Mouse (Mus musculus) adrenal gland, postnatal 4 days (tissue): ENCODE data around the gene Usp7. TPM values are rescaled to one million over a fixed set of nuclear protein-coding genes. Genes with fewer than 3 reads are reported as not detected.
"Not testable (repeated sequence)": the region's sequence is repeated elsewhere in the genome, so short reads cannot be mapped to it uniquely, and the experiment has no call there.

Experiments
- DNase-seq, 2 experiments: peaks; one replicate each; pipeline ENCODE4 v3.0.0; 2021 to 2022; ENCODE audit warnings: low spot score in 2 of 2, mixed read lengths in 2 of 2
- total RNA-seq, 2 experiments: library from RNA; stranded (reverse); gene quantifications; 2 replicates each; pipeline ENCODE4 v1.2.3; 2021

Gene Usp7
- total RNA-seq, 2 experiments from 2014 or later = 142 to 178 TPM

DNA sequence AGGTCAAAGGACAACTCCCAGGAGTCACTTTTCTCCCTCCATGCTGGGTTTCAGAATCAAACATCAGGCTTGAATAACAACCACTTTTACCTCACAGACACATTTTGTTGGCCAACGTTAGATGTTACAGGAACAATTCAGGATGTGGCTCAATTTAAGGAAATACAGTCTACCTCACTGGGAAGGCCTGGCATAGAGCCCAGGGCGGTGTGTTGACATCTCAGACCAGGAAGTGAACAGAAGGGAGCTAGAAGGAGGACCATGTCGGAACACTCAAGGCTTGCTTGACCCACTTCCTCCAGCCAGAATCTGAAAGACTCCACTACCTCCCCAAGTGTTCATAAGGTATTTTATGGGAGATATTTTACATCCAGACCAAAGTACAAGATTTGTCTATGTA, 7.4 kb downstream of the Usp7 start:
- DNase-seq = peak in 1 of 2 experiments; percentile 15

DNA sequence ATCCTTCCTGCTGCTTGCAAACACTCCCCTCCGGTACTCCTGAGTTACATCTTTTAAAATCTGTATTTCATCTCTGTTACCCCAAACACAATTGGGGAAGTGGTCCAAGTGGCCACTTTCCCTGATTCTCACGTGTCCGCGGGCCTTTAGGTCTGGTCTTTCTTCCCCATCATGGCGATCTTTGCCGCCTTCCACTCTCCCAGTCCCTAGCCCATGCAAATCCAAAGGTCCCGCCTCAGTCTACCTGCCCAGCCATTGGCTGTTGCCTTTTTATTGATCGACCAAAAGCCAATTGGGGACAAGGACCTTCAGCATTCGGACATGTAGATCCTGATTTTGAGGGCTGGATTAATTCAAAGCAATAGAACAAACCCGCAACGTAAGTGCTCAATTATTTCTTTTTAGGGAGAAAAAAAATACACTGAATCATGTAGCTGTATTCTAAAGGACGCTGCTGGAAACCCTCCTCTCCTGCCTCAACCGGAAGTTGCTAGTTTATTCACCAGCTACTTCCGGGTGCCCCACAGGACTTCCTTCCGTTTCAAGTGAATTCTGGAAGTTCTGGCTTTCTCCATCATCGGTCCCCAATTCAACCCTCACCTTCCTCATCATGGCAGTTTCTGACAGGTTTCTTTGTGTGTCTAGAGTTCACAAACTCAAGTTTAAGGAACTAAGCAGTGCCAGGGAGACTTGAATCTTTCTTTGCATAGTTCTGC, 8.8 kb downstream of the Usp7 start:
- no peak for DNase-seq

- DNase-seq = no peak
These were observed 10.4 kb downstream of the Usp7 start for GRCm38 (mm10) chr16:8781660-8782059.

DNA sequence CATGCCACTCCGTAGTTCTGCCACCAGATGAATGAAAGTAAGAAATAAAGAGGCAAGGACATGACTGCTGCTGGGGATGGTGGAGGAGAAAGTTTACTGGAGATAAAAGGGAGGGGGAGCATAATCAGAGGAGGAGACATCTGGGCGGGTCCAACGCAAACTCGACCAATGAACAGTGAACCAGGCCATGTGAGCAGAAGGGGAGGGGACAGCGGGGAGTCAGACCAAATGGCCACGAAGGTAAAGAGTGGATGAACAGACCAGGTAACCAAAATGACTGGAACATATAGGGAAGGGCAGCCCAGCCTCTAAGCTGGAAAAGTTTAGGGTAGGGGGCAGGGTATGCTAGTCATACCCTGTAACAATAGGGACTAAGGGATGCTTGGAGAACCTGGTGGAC, 10.9 kb downstream of the Usp7 start:
- DNase-seq = no peak

DNA sequence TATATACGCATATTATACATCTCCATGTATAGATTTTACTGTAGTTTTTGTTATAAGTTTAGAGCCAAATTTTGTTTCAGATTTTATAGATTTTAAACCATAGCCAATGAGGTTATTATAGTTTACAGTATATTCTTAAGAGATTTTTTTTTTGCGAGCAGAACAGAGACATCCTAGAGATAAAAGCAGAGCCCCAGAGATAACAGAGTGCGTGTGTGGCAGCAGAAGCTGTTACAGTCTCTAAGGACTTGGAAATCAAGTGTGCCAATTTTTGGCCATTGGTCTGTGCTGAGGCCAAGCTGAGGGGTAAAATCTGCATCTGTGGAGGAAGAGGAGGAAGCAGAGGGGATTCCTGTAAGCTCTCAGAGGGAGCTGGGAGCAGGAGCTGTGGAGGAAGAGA, 11.9 kb downstream of the Usp7 start:
- DNase-seq = no peak

GRCm38 (mm10) chr16:8778697-8779096, 13.4 kb downstream of the Usp7 start:
- no peak for DNase-seq

- no peak for DNase-seq
These were observed 14.9 kb downstream of the Usp7 start for GRCm38 (mm10) chr16:8777202-8777601.

- no peak for DNase-seq
These were observed 15.5 kb downstream of the Usp7 start for GRCm38 (mm10) chr16:8776634-8777033.

DNA sequence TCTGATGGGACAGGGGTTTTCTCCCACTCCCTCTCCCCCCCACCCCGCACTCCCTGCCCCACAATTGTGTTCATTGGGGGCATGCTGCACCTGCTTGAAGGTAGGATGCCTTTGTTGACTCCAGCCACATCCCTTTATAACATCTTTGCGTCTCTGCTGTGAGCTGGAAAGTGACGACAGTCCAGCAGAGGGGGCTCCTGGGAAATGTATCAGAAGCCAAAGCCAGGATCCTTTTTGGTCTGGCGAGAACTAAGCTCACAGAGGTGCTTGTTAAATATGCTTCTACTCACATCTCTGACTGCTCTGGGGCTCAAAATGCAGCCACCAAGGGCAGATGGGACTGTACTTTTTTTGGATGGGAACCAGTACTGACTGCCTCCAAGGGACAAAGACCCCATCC, 21.0 kb downstream of the Usp7 start:
- no peak for DNase-seq

- not testable (repeated sequence) for DNase-seq
These were observed 21.8 kb downstream of the Usp7 start for GRCm38 (mm10) chr16:8770342-8770741.

DNA sequence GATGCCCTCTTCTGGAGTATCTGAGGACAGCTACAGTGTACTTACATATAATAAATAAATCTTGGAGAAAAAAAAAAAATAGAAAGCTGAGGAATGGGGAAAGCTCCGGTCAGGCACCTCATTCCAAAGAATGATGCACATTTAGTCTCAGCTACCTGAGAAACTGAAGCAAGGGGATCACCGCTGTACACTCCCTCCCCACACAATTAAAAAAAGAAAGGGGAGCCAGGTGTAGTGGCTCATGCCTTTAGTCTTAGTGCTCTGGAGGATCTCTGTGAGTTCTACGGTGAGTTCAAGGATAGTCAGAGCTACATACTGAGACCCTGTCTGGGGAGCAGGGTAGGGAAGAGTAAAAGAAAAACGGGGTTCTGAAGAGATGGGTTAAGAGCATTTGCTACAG, 22.6 kb downstream of the Usp7 start:
- DNase-seq = no peak

- peak; percentile 8 to 37 for DNase-seq
These were observed 23.0 kb downstream of the Usp7 start for GRCm38 (mm10) chr16:8769065-8769464.

- no peak for DNase-seq
These were observed 23.5 kb downstream of the Usp7 start for GRCm38 (mm10) chr16:8768588-8768987.

DNA sequence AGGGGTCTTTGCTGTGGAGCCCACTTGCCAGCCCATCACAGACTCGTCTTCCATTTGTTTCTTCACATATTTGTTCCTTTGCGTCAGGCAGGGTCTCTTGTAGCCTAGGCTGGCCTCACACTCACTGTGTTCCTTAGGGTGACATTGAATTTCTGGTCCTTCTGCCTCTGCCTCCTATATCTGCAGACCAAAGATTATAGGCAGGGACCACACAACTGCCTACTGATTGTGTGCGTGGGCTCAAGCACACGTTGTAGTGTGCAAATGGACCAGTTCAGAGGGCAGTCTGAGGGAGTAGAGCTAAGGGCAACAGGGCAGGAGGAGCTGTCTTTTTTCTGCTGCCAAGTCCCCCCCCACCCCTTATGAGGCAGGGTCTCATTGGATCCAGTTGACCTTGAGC, 24.0 kb downstream of the Usp7 start:
- no peak for DNase-seq

DNA sequence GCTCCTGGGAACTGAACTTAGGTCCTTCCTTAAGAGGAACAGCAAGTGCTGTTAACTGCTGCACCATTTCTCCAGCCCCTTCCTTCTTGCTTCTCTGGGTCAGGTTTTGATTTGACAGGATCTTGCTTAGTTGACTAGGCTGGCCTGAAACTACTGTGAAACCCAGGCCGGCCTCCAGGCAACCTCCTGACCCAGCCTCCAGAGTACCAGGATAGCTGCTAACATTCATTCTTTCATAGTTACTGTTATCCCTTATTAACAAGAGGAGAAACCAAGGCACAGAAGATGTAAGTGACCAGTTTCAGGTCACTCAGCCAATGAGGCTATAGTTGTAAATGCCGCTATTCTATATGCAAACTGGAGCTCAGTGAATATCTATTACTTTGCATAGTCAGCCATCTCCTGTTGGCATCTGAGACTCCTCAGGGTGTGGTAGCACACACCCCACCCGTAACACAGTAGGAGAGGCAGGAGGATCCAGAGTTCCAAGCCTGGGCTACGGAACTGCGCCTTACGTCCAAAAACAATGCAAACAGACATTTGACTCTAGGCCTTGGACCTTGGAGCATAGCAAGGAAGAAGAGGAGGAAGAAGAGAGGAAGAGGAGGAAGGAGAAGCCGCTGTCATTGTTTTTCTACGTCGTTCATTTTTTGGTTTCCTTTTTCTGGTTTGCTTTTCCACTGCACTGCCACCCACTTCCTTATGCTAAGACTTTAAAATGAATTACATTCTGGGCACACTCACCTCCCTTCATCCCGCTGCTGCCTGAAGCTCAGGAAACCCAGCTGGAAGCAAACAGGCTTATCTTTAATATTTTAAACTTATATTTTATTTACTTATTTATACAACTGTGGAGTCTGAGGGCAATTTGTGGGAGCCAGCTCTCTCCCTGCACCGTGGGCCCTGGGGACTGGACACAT, 24.7 kb downstream of the Usp7 start:
- DNase-seq = no peak

DNA sequence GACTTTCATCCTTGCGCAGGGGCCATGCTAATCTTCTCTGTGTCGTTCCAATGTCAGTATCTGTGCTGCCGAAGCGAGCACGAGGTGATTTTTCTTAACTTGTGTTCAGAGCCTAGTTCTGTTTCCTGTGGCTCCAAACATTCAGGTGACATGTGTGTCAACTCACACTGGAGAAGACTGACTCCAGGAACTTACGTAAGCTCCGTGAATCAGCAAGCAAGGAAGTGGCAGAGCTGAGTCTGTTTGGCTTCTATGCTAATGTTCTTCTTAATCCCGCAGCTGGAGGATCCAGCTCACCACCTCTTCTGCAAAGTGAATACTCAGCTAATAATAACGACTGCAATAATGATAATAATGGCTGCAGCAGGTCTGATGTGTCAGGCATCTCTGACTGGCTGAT, 25.9 kb downstream of the Usp7 start:
- no peak for DNase-seq

DNA sequence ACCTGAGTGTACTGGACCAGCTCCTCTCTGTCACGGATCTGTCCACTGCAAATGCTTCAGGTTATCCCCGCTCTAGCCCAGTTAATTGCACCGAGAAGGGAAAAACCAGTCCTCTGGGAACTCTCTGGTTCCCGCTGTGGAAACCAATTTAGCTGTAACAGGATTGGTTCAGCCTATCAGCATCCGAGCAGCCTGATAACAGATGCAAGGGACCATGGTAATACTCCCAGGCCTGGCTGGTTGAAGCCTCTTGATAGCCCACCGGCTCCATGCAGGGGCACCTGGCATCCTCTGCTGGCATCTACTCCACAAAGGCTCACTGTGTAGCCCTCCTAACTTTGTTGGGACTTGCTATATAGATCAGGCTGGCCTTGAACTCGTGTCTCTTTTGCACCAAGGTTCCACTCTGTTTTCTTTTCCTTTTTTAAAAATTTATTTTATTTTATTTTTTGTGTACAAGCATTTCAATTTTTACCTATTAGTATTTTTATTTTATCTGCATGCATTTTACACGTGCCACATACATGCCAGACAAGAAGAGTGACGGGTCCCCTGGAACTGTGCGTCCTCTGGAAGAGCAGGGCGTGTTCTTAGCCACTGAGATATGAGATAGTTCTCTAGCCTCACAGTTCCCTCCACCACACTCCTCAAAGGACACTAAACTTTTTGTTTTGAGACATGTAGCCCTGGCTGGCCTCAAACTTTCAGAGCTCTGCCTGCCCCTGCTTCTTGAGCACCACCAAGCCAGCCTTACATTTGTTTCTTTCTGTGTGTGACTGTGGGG, 27.8 kb downstream of the Usp7 start:
- DNase-seq = no peak

DNA sequence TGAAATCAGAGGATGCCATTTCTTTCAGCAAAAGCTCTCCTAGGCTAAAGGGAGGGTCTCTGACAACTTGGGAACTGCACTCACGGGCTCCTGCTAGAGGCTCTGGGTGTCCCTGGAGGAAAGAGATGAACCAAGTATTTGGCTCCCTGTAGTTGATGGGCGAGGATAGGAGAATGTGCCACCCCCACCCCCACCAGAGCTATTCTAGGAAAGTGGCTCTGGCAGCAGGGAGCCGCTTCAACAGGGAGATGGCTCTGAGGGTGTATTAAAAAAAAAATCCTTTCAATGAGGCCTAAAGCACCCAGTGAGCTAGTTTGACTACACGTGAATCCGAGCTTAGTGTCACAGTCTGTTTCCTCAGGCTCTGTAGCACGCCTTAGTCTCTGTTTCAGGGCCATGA, 29.1 kb downstream of the Usp7 start:
- no peak for DNase-seq

DNA sequence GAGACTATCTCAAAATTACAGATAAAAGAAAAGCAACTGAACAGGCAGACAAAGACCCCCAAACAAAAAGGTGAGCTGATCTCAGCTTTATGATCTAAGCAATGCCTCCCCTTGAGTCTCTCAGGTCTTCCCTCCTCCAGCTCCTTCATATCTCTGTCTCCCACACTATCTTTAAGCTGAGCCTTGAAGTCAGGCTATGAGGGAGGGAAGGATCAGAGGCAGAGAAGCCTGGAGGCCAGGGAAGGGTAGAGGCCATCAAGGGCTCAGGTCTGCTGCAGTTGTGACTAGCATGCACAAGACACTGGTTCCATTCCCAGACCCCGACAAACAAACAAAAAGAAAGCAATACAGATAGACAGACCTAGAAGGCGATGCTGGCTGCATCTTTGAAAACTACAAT, 30.2 kb downstream of the Usp7 start:
- no peak for DNase-seq

DNA sequence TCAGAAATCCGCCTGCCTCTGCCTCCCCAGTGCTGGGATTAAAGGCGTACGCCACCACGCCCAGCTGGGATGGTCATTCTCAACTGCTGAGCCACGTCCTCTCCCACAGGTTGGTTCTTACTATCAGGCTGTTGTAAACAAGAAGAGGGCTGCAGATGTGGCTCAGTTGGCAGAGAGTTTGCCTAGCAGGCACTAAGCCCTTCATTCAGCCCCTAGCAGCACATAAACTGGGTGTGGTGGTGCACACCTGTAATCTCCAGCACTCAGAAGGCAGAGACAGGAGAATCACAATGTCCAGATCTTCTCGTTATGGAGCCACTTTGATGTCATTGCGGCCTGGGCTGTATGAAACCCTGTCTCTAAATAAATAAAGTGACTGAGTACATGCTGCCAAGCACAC, 31.1 kb downstream of the Usp7 start:
- no peak for DNase-seq

DNA sequence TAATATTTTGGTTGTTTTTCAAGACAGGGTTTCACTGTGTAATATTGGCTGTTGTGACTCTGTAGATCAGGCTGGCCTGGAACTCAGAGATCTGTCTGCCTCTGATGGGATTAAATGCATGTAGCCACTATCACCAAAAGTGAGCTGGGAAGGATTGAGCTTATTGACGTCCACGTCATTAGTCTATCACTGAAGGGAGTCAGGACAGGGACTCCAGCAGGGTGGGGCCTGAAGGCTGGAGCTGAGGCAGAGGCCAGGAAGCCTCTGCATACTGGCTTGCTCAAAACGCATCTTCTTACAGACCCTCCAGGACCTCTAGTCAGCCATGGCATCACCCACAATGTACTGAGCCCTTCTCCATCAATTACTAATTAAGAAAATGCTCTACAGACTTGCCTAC, 33.1 kb downstream of the Usp7 start:
- DNase-seq = no peak

GRCm38 (mm10) chr16:8758193-8758592, 33.9 kb downstream of the Usp7 start:
- DNase-seq = no peak
